Mouse (Mus musculus) myocyte (in vitro differentiated cells): ENCODE results near the gene Pitx3.

ENCODE experiments used
- E2F4 ChIP-seq: IDR thresholded peaks from one replicate; pipeline ENCODE4 v1.6.1; 2011; ENCODE audit warnings: mild to moderate bottlenecking, control low read depth, moderate library complexity; ENCODE audit not compliant: insufficient read depth
- MAX ChIP-seq: IDR thresholded peaks from one replicate; pipeline ENCODE4 v1.6.1; 2011; ENCODE audit warnings: low read depth, mild to moderate bottlenecking, control low read depth
- MYOG ChIP-seq, 3 experiments: IDR thresholded peaks; one replicate each; pipeline ENCODE4 v1.6.1; 2011; ENCODE audit warnings: control low read depth in 2 of 3, low read depth in 2 of 3, mild to moderate bottlenecking in 2 of 3; ENCODE audit not compliant: insufficient read length in 2 of 3, control insufficient read depth in 1 of 3, insufficient read depth in 1 of 3
- POLR2A ChIP-seq: IDR thresholded peaks from one replicate; pipeline ENCODE4 v1.6.1; 2011; ENCODE audit warnings: low read depth, mild to moderate bottlenecking, control low read depth, moderate library complexity; ENCODE audit not compliant: insufficient read length

DNA sequence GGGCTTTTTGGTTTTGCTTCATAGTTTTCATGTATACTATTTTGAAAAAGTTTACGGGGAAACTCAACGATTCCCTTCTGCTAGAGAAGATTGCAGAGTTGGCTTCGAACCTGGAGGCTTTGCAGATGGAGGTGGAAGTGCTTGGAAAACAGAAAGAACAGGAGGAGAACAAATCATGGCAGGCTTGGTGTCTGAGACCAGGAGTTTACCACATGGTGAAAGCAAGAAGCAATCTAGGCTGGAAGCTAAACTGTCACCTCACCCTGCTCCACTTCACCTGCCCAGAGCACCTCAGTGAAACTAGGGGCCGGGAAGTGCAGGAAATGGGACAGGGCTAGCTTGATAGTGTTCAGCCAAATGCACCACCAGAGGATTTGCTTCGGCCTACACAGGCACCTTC, 51.7 kb downstream of the Pitx3 start:
- TF ChIP-seq MAX (no peak), MYOG (IDR thresholded peaks at IDR 0.05; ENCODE audit: control insufficient read depth in 1 of 3, insufficient read depth in 1 of 3, insufficient read length in 2 of 3, low read depth in 2 of 3) (no peak), E2F4 (no peak), POLR2A (no peak)
